ENCODE assay signal across 8 mouse cellular contexts in the genomic region with DNA sequence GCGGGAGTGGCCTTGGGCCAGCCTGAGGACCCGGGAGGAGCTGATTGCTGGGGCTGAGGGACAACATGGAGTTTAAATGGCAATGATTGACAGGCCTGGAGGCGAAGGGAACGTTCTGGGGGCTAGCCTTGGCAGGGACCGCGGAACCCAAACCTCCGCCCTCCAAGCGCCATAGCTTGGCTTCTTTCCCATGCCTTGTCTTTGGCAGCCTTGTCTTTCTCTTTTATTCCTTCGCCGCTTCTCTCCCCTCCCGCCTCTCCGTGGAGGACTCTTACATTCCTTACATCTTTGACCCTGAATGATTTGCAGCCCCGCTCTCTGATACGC. TPM values are rescaled to one million over a fixed set of nuclear protein-coding genes. Genes with fewer than 3 reads are reported as not detected.
DNase-seq lines count a peak whose midpoint lies in the region; ATAC-seq and TF ChIP-seq lines count a peak whose summit lies in the region.

No protein-coding gene starts in this region.

- H3K27me3 ChIP-seq in hindbrain, embryonic 10.5 days (ENCODE audit: insufficient read depth, poor library complexity, severe bottlenecking) = no peaks in the 10 kb centered on the region
- no peaks in the 10 kb centered on the region for H3K27me3 ChIP-seq in liver, embryonic 14.5 days (ENCODE audit: control insufficient read depth, insufficient read depth, low read length)

- no peak for TF ChIP-seq EP300 in liver, embryonic 14.5 days (IDR thresholded peaks at IDR 0.05; ENCODE audit: low read depth)

- no peaks in the 10 kb centered on the region for H3K9me3 ChIP-seq in hindbrain, embryonic 10.5 days
- no peaks in the 10 kb centered on the region for H3K9me3 ChIP-seq in liver, embryonic 14.5 days (ENCODE audit: control insufficient read depth, low read length)

- peaks cover 51% of the 10 kb centered on the region for H3K36me3 ChIP-seq in hindbrain, embryonic 10.5 days
- H3K36me3 ChIP-seq in liver, embryonic 14.5 days (replicated peaks; ENCODE audit: control insufficient read depth, insufficient read depth, low read depth) = no peaks in the 10 kb centered on the region

- intact Hi-C loops in gastrocnemius, postnatal 14 days (cut with DNase I; ENCODE audit: low total_unique reads) = no loop called here

- H3K4me1 ChIP-seq in hindbrain, embryonic 10.5 days (replicated peaks) = peaks cover 57% of the 10 kb centered on the region
- H3K4me1 ChIP-seq in liver, embryonic 14.5 days (replicated peaks; ENCODE audit: control insufficient read depth in 2 of 2, insufficient read depth in 2 of 2, low read length in 1 of 2) = peaks cover 8 to 24% of the 10 kb centered on the region in 2 experiments
- peaks cover 20% of the 10 kb centered on the region for H3K4me1 ChIP-seq in olfactory bulb, adult 2 months (ENCODE audit: control insufficient read depth, insufficient read depth, low read length)

- TF ChIP-seq CTCF in liver, embryonic 14.5 days (IDR thresholded peaks at IDR 0.05; ENCODE audit: low read depth) = no peak
- TF ChIP-seq CTCF in olfactory bulb, adult 2 months (IDR thresholded peaks at IDR 0.05; ENCODE audit: insufficient read depth, low read depth, low read length) = no peak

- peak overlapping the region; percentile 87 for H3K4me3 ChIP-seq in hindbrain, embryonic 10.5 days
- H3K4me3 ChIP-seq in liver, embryonic 14.5 days (ENCODE audit: insufficient read depth in 1 of 2, low read depth in 2 of 2, low read length in 2 of 2) = peak overlapping the region; percentile 79 to 93
- peak overlapping the region; percentile 92 for H3K4me3 ChIP-seq in olfactory bulb, adult 2 months (ENCODE audit: insufficient read depth, low read depth, low read length)

- DNase-seq in gastrocnemius, postnatal 25 days = peak; percentile 32
- DNase-seq in gastrocnemius, postnatal 14 days = no peak
- DNase-seq in CD4-positive helper T cell, adult 2 months (ENCODE audit: low read depth, low spot score) = peak; percentile 18
- DNase-seq in cerebellum, adult 9-10 months = peak; percentile 65
- no peak for DNase-seq in hindbrain, embryonic 10.5 days (ENCODE audit: low spot score)
- DNase-seq in liver, embryonic 14.5 days (ENCODE audit: low read depth in 3 of 3, low spot score in 3 of 3) = no peak

- no peak for ATAC-seq in liver, embryonic 14.5 days (ENCODE audit: insufficient read depth)
- no peak for ATAC-seq in frontal cortex, adult (ENCODE audit: low TSS enrichment)

- peak overlapping the region; percentile 96 for H3K27ac ChIP-seq in hindbrain, embryonic 10.5 days
- H3K27ac ChIP-seq in liver, embryonic 14.5 days = peak overlapping the region; percentile 43
- H3K27ac ChIP-seq in olfactory bulb, adult 2 months (ENCODE audit: insufficient read depth, low read depth, low read length) = peak overlapping the region; percentile 83; the same call in 1 of the 2 replicates

- peak overlapping the region; percentile 86 for H3K4me2 ChIP-seq in liver, embryonic 14.5 days (ENCODE audit: low read depth)

- TF ChIP-seq POLR2A in olfactory bulb, adult 2 months (IDR thresholded peaks at IDR 0.05; ENCODE audit: insufficient read depth, low read depth, low read length) = no peak

- peak overlapping the region; percentile 77 for H3K9ac ChIP-seq in liver, embryonic 14.5 days (replicated peaks)

- WGBS in hindbrain, embryonic 10.5 days = 1% methylated on average over 14 of the region's 14 CpGs
- 4% methylated on average over 14 of the region's 14 CpGs for WGBS in liver, embryonic 14.5 days (ENCODE audit: insufficient replicate concordance)
- 0% methylated on average over 14 of the region's 14 CpGs for WGBS in olfactory bulb, adult 2 months

RNA-seq across cellular contexts. Expression of a gene that starts 0.6 kb away (rescaled TPM):
- total RNA-seq in gastrocnemius, postnatal 25 days (2021) = 10 to 100 TPM; 10.7 to 11.5 TPM
- total RNA-seq in gastrocnemius, postnatal 14 days (2021) = 10 to 100 TPM; 12.9 to 13.0 TPM
- polyA plus RNA-seq in hindbrain, embryonic 10.5 days (2016; fragmentation: Nextera tagmentation; extraction: Ambion mirVana) = 46.7 and 48.0 TPM in 2 replicates
- polyA plus RNA-seq in liver, embryonic 14.5 days (2012; rRNA removed) = 5.0 and 5.9 TPM in 2 replicates
- 4.8 and 6.2 TPM in 2 replicates for polyA plus RNA-seq in liver, embryonic 14.5 days (2014; fragmentation: Nextera tagmentation; extraction: Ambion mirVana)
- polyA plus RNA-seq in olfactory bulb, adult 2 months (2012; ENCODE audit: insufficient read depth, insufficient read length, low replicate concordance, missing spikeins) = 155 TPM in 1 of 2 replicates, not detected in the other

RNA-seq across cellular contexts. Expression of a gene that starts 0.7 kb away (rescaled TPM):
- total RNA-seq in gastrocnemius, postnatal 25 days (2021) = 10 to 100 TPM; 44.7 to 47.9 TPM
- 10 to 100 TPM; 48.2 to 51.8 TPM for total RNA-seq in gastrocnemius, postnatal 14 days (2021)
- polyA plus RNA-seq in hindbrain, embryonic 10.5 days (2016; fragmentation: Nextera tagmentation; extraction: Ambion mirVana) = 144 and 147 TPM in 2 replicates
- 24.2 and 25.4 TPM in 2 replicates for polyA plus RNA-seq in liver, embryonic 14.5 days (2012; rRNA removed)
- polyA plus RNA-seq in liver, embryonic 14.5 days (2014; fragmentation: Nextera tagmentation; extraction: Ambion mirVana) = 45.4 and 48.7 TPM in 2 replicates
- not detected in 2 replicates for polyA plus RNA-seq in olfactory bulb, adult 2 months (2012; ENCODE audit: insufficient read depth, insufficient read length, low replicate concordance, missing spikeins)

RNA-seq across cellular contexts. Expression of a gene that starts 11.0 kb away (rescaled TPM):
- total RNA-seq in gastrocnemius, postnatal 25 days (2021) = not detected
- total RNA-seq in gastrocnemius, postnatal 14 days (2021) = not detected
- polyA plus RNA-seq in hindbrain, embryonic 10.5 days (2016; fragmentation: Nextera tagmentation; extraction: Ambion mirVana) = 0.55 TPM in 1 of 2 replicates, not detected in the other
- polyA plus RNA-seq in liver, embryonic 14.5 days (2012; rRNA removed) = 33.0 and 40.8 TPM in 2 replicates
- 37.6 and 40.7 TPM in 2 replicates for polyA plus RNA-seq in liver, embryonic 14.5 days (2014; fragmentation: Nextera tagmentation; extraction: Ambion mirVana)
- polyA plus RNA-seq in olfactory bulb, adult 2 months (2012; ENCODE audit: insufficient read depth, insufficient read length, low replicate concordance, missing spikeins) = not detected in 2 replicates

RNA-seq across cellular contexts. Expression of a gene that starts 35.1 kb away (rescaled TPM):
- total RNA-seq in gastrocnemius, postnatal 25 days (2021) = 10 to 100 TPM; 61.5 to 70.1 TPM
- total RNA-seq in gastrocnemius, postnatal 14 days (2021) = 10 to 100 TPM; 53.7 to 54.8 TPM
- 9.6 and 10.3 TPM in 2 replicates for polyA plus RNA-seq in hindbrain, embryonic 10.5 days (2016; fragmentation: Nextera tagmentation; extraction: Ambion mirVana)
- 7.4 and 7.7 TPM in 2 replicates for polyA plus RNA-seq in liver, embryonic 14.5 days (2012; rRNA removed)
- polyA plus RNA-seq in liver, embryonic 14.5 days (2014; fragmentation: Nextera tagmentation; extraction: Ambion mirVana) = 4.3 and 5.5 TPM in 2 replicates
- polyA plus RNA-seq in olfactory bulb, adult 2 months (2012; ENCODE audit: insufficient read depth, insufficient read length, low replicate concordance, missing spikeins) = not detected in 2 replicates

RNA-seq across cellular contexts. Expression of a gene that starts 43.2 kb away (rescaled TPM):
- 100 to 1,000 TPM; 443 to 454 TPM for total RNA-seq in gastrocnemius, postnatal 25 days (2021)
- 100 to 1,000 TPM; 257 to 331 TPM for total RNA-seq in gastrocnemius, postnatal 14 days (2021)
- 14.5 and 21.6 TPM in 2 replicates for polyA plus RNA-seq in hindbrain, embryonic 10.5 days (2016; fragmentation: Nextera tagmentation; extraction: Ambion mirVana)
- polyA plus RNA-seq in liver, embryonic 14.5 days (2012; rRNA removed) = 6.5 and 7.7 TPM in 2 replicates
- polyA plus RNA-seq in liver, embryonic 14.5 days (2014; fragmentation: Nextera tagmentation; extraction: Ambion mirVana) = 4.7 and 5.0 TPM in 2 replicates
- not detected in 2 replicates for polyA plus RNA-seq in olfactory bulb, adult 2 months (2012; ENCODE audit: insufficient read depth, insufficient read length, low replicate concordance, missing spikeins)

Comparison
In these comparisons a context has a peak if more than half of its experiments do, and no peak if none do; other contexts are left out.
1. DNase-seq: peak in gastrocnemius, postnatal 25 days (single experiment), CD4-positive helper T cell, adult 2 months (single experiment) and cerebellum, adult 9-10 months (single experiment); none in gastrocnemius, postnatal 14 days (single experiment), hindbrain, embryonic 10.5 days (single experiment) and liver, embryonic 14.5 days (0 of 3).
2. H3K27ac ChIP-seq: peak in every context shown above with its lines; median percentile 96 in hindbrain, embryonic 10.5 days; 83 in olfactory bulb, adult 2 months; 43 in liver, embryonic 14.5 days.
3. RNA of a gene that starts 0.7 kb away (polyA plus RNA-seq): 144 to 147 TPM in hindbrain, embryonic 10.5 days and 24.2 to 48.7 TPM in liver, embryonic 14.5 days; not detected in olfactory bulb, adult 2 months; every median in the first group is over 10 times any median in the second.
4. RNA of a gene that starts 11.0 kb away (polyA plus RNA-seq): 33.0 to 40.8 TPM in liver, embryonic 14.5 days; 0.55 TPM in hindbrain, embryonic 10.5 days and not detected in olfactory bulb, adult 2 months; every median in the first group is over 10 times any median in the second.
5. Peak in every context shown above with its lines, with median percentiles within 50 percentile points of each other: H3K4me3 ChIP-seq.